Mouse (Mus musculus): ENCODE results near the gene Herc3.

- no peak for TF ChIP-seq CTCF (IDR thresholded peaks at IDR 0.05; ENCODE audit: borderline replicate concordance, extremely low read depth, insufficient read depth, insufficient read length)
- no peak for TF ChIP-seq POLR2A (IDR thresholded peaks at IDR 0.05; ENCODE audit: borderline replicate concordance, extremely low read depth, insufficient read depth, insufficient read length, poor library complexity, severe bottlenecking)
Measured at GRCm38 (mm10) chr6:58859517-58859916, 28.3 kb downstream of the Herc3 start.

Data from brain, embryonic 14.5 days (tissue).